Mouse (Mus musculus) v-Abl transformed pro-B cells (cell line): ENCODE data around the gene Zfp292.

Source experiments
- in situ Hi-C, 2 experiments: fragments of 400-800 bp; cut with MboI; formaldehyde crosslinking; loops; one replicate each; pipeline ENCODE4 v1.15.1; 2025; ENCODE audit not compliant: unreplicated experiment in 2 of 2

Zfp292 gene

DNA sequence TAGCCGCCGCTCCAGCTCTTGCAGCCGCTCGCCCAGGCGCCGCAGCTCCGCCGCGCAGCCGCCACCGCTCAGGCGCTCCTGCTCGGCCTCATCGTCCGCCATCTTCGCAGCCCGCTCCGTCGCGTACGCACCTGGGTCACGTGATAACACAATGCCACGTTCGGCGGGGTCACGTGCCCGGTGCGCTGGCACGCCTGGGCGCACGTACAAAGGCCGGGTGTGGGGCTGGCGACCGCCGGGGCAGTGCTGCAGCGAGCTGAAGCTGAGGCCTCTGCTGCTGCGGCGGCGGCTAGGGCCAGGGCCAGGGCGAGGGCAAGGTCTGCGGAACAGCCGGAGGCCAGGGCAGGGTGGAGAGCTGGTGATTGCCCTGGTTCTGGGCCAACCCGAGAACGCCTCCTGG is at the start of gene Zfp292:
TSS of gene Zfp292 (minus strand) at position 143 of the 400 bp plus-strand sequence.
- in situ Hi-C loops = loop anchor here in 1 of 2 experiments (10.0 kb wide), 1 partner anchor 68 kb away; no protein-coding TSS in a partner anchor

DNA sequence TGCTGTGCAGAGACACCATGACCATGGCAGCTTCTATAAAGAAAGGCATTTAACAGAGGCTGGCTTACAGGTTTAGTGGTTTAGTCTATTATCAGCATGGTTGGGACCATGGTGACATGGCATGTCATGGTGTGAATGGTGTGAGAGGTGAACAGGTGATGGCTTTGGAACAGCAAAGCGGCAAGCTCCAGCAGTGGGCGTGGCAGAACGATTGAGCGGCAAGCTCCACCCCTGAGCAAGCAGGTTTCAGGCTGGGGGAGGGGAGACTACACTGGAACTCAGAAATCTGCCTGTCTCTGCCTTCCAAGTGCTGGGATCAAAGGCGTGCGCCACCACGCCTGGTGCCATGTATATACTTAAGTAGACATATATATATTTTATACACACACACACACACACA is 45.6 kb upstream of the Zfp292 start:
- in situ Hi-C loops = loop anchor here in 1 of 2 experiments (10.0 kb wide), 1 partner anchor 1534 kb away; no protein-coding TSS in a partner anchor

DNA sequence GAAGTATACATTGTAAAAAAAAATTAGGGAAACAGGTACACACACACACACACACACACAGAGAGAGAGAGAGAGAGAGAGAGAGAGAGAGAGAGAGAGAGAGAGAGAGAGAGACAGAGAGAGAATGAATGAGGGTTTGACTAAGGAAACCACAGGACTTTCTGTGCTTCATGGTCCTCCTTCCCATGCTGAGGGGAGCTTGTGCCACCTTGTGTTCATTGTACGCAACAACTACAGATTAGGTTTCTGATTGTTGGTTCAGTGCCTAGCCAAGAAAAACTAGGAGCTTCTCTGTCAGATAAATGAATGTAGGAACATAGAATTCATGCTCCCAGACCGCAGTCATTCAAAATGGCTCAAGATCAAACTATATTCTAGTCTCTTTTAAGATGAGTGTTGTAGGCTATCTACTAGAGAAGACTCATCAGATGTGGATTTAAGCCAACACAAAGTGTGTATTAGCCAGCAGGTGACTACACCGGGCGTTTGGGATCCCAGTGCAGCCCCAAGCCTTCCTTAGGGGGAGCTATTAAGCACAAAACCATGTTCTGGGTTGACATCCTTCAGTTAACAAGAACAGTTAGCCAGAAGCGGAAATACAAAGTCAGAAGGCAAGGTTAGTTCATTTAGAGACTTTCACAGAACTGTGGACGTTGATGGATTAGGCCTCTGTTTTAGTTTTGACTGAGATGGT is 39.6 kb upstream of the Zfp292 start:
- in situ Hi-C loops = loop anchor here (10.0 to 25.0 kb wide), 5 partner anchors 135 to 1528 kb away; partner anchors contain the start of genes Slc35a1 (in 1 of the 2) and Smim8 (in 1 of the 2)

DNA sequence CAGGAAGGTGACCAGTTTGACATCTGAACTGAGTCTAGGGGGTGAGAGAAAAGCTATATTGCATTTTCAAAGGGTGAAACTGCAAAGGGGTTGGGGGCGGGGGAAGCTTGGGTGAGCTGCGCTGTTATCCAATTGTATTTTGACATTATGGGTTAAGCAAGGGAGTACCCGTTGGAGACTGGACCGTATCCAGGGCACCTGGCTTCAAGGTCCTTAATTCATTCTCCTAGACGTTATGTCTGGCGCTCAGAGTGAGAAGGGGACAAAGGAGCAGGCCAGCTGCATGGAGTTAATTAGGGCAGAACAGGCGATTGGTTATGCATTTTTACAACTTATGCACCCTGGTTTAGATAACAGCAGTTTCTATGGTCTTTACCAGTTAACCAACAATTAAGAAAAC is 34.6 kb upstream of the Zfp292 start:
- in situ Hi-C loops = loop anchor here (10.0 to 25.0 kb wide), 5 partner anchors 130 to 505 kb away; partner anchors contain the start of genes Slc35a1 (in 1 of the 2) and Smim8 (in 1 of the 2)

GRCm38 (mm10) chr4:34912171-34912570 is 29.4 kb upstream of the Zfp292 start:
- in situ Hi-C loops = loop anchor here (5.0 to 25.0 kb wide), 6 partner anchors 125 to 1520 kb away; partner anchors contain the start of genes Slc35a1 (in 1 of the 2) and Smim8 (in 1 of the 2)

DNA sequence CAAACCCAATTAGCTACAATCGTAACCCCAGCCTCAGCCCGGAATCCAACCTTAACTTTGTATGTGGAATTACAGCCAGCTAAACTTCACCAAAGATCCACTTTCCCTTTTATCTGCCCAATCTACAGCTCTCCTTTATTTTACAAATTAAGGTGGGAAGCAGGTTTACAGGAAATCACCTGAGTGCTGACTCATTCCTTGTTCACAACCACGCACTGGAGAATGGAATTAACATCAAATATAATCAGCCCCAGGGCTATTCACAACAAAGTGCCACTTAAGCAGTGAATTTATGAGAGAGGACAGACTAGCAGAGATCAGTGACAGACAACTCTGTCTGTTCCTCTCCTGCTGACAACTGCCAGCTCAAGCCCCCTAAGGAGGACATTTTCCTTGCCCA is 28.6 kb upstream of the Zfp292 start:
- in situ Hi-C loops = loop anchor here (5.0 to 25.0 kb wide), 6 partner anchors 124 to 1519 kb away; partner anchors contain the start of genes Slc35a1 (in 1 of the 2) and Smim8 (in 1 of the 2)

GRCm38 (mm10) chr4:34908127-34908526 is 25.4 kb upstream of the Zfp292 start:
- in situ Hi-C loops = loop anchor here (5.0 to 25.0 kb wide), 5 partner anchors 121 to 496 kb away; partner anchors contain the start of genes Slc35a1 (in 1 of the 2) and Smim8 (in 1 of the 2)

GRCm38 (mm10) chr4:34907026-34907425 is 24.3 kb upstream of the Zfp292 start:
- in situ Hi-C loops = loop anchor here (5.0 to 25.0 kb wide), 5 partner anchors 120 to 495 kb away; partner anchors contain the start of genes Slc35a1 (in 1 of the 2) and Smim8 (in 1 of the 2)

DNA sequence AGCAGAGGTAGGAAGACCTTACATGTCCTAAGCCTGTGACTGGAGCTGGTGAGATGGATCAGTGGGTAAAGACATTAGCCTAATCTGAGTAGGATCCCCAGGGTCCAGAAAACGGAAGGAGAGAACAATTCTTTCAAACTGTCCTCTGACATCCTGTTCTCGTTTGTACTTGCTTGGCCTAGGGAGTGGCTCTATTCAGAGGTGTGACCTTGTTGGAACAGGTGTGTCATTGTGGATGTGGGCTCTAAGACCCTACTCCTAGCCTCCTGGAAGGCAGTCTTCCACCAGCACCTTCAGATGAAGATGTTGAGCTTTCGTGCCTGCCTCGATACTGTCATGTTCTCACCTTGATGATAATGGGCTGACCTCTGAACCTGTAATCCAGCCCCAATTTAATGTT is 23.4 kb upstream of the Zfp292 start:
- in situ Hi-C loops = loop anchor here (5.0 to 25.0 kb wide), 5 partner anchors 119 to 494 kb away; partner anchors contain the start of genes Slc35a1 (in 1 of the 2) and Smim8 (in 1 of the 2)

DNA sequence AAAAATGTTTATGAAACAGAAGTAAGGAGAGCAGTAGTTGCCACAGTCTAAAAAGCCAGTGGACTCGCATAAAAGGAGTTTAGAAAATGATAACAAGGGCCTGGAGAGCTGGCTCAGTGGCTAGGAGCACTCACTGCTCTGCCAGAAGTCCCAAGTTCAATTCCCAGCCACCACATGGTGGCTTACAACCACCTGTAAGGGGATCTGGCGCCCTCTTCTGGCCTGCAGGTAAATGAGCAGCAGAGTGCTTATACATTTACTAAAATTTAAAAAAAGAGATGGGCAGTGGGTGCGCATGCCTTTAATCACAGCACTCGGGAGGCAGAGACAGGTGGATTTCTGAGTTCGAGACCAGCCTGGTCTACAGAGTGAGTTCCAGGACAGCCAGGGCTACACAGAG is 22.6 kb upstream of the Zfp292 start:
- in situ Hi-C loops = loop anchor here (5.0 to 25.0 kb wide), 5 partner anchors 118 to 493 kb away; partner anchors contain the start of genes Slc35a1 (in 1 of the 2) and Smim8 (in 1 of the 2)

GRCm38 (mm10) chr4:34901582-34901981 is 18.8 kb upstream of the Zfp292 start:
- in situ Hi-C loops = loop anchor here (25.0 kb wide), 4 partner anchors 114 to 489 kb away; partner anchors contain the start of genes Slc35a1 (in 1 of the 2) and Smim8 (in 1 of the 2)

DNA sequence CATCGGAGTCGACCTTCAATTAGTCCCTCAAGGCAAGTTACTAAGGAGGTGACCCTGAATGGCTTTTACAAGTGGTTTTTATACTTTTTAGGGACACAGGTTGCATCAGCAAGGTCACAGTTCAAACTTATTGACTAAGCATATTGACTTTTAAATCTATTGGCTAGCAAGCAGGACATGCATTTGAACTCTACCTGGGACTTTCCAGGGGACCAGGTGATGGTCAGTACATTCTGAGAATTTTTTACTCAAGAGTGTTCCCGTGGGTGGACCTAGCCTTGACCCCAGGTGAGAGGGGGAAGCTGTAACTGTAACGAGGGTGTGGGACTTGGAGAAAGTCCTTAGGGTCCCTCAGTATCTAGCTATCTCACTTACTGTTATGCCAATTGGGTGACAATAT is 18.4 kb upstream of the Zfp292 start:
- in situ Hi-C loops = loop anchor here (25.0 kb wide), 4 partner anchors 114 to 489 kb away; partner anchors contain the start of genes Slc35a1 (in 1 of the 2) and Smim8 (in 1 of the 2)

- in situ Hi-C loops = loop anchor here (25.0 kb wide), 4 partner anchors 113 to 488 kb away; partner anchors contain the start of genes Slc35a1 (in 1 of the 2) and Smim8 (in 1 of the 2)
Measured at GRCm38 (mm10) chr4:34900155-34900554, 17.4 kb upstream of the Zfp292 start.

DNA sequence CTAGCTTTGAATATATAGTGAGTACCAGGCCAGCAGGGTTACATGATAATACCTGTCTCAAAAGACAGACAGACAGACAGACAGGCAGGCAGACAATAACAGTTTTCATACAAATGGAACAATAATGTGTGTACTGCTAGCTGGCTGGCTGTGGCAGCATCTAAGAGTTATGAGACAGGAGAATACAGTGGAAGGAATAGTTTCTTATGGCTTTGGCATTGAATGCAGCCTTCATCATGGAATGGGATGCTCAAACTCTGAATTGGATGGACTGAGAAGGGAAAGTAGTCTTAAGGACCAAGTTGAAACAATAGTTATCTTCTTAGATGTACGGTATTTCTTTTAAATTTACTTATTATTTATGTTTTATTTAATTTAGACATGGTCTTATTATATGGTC is 16.6 kb upstream of the Zfp292 start:
- in situ Hi-C loops = no loop called here

DNA sequence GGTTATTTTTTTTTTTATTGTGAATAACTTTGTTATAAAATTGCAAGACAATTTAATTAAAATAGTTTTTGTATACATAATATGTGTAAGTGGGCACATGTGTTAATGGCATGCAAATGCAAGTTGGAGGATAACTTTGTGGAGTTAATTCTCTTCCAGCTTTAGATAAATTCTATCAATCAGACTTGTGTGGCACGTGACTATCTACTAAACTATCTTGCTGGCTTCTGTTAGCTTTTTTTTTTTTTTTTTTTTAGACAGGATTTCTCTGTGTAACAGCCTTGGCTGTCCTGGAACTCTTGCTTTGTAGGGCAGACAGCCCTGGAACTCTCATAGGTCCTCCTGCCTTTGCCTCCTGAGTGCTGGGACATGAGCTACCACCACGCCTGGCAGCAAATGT is 15.7 kb upstream of the Zfp292 start:
- in situ Hi-C loops = no loop called here

- in situ Hi-C loops = no loop called here
Measured at GRCm38 (mm10) chr4:34893479-34893878, 10.7 kb upstream of the Zfp292 start, which contains the start of gene Cga. Gene Cga (plus strand): TSS chr4:34893779.

- in situ Hi-C loops = loop anchor here in 1 of 2 experiments (10.0 kb wide), 1 partner anchor 75 kb away; no protein-coding TSS in a partner anchor
Measured at GRCm38 (mm10) chr4:34889812-34890185, 7.0 kb upstream of the Zfp292 start.

GRCm38 (mm10) chr4:34889101-34889811 is 6.5 kb upstream of the Zfp292 start:
- in situ Hi-C loops = loop anchor here in 1 of 2 experiments (10.0 kb wide), 1 partner anchor 74 kb away; no protein-coding TSS in a partner anchor

GRCm38 (mm10) chr4:34887295-34887694 is 4.5 kb upstream of the Zfp292 start:
- in situ Hi-C loops = loop anchor here in 1 of 2 experiments (10.0 kb wide), 1 partner anchor 72 kb away; no protein-coding TSS in a partner anchor
